Mouse (Mus musculus) myocyte (in vitro differentiated cells): ENCODE data around the gene Aurkaip1. TPM values are rescaled to one million over a fixed set of nuclear protein-coding genes. Genes with fewer than 3 reads are reported as not detected.

Experiments
- H3K27me3 ChIP-seq: one replicate; pipeline ENCODE4 v1.6.1; 2011; ENCODE audit not compliant: control insufficient read depth, insufficient read depth, insufficient read length
- H3K36me3 ChIP-seq: one replicate; pipeline ENCODE4 v1.6.1; 2011; ENCODE audit not compliant: control insufficient read depth, insufficient read depth
- H3K4me2 ChIP-seq: one replicate; pipeline ENCODE4 v1.6.1; 2011; ENCODE audit warnings: low read depth, control low read depth
- H3K4me3 ChIP-seq: one replicate; pipeline ENCODE4 v1.5.1; 2011; ENCODE audit warnings: mild to moderate bottlenecking, control low read depth, moderate library complexity
- H3K79me2 ChIP-seq: one replicate; pipeline ENCODE4 v1.6.1; 2011; ENCODE audit not compliant: control insufficient read depth, insufficient read depth
- H3ac ChIP-seq: one replicate; pipeline ENCODE4 v1.6.1; 2011; ENCODE audit not compliant: control insufficient read depth, insufficient read length
- CEBPB ChIP-seq: IDR thresholded peaks from 2 replicates; pipeline ENCODE4 v1.6.1; 2011; ENCODE audit warnings: mild to moderate bottlenecking, moderate library complexity; ENCODE audit not compliant: poor library complexity, insufficient read depth, severe bottlenecking
- E2F4 ChIP-seq: IDR thresholded peaks from one replicate; pipeline ENCODE4 v1.6.1; 2011; ENCODE audit warnings: mild to moderate bottlenecking, control low read depth, moderate library complexity; ENCODE audit not compliant: insufficient read depth
- MAX ChIP-seq: IDR thresholded peaks from one replicate; pipeline ENCODE4 v1.6.1; 2011; ENCODE audit warnings: low read depth, mild to moderate bottlenecking, control low read depth
- MYOD1 ChIP-seq, 3 experiments: IDR thresholded peaks; one replicate each; pipeline ENCODE4 v1.6.1; 2011; ENCODE audit warnings: control low read depth in 2 of 3, low read depth in 2 of 3, mild to moderate bottlenecking in 2 of 3, moderate library complexity in 1 of 3; ENCODE audit not compliant: insufficient read length in 2 of 3, control insufficient read depth in 1 of 3
- MYOG ChIP-seq, 3 experiments: IDR thresholded peaks; one replicate each; pipeline ENCODE4 v1.6.1; 2011; ENCODE audit warnings: control low read depth in 2 of 3, low read depth in 2 of 3, mild to moderate bottlenecking in 2 of 3; ENCODE audit not compliant: insufficient read length in 2 of 3, control insufficient read depth in 1 of 3, insufficient read depth in 1 of 3
- POLR2A ChIP-seq: IDR thresholded peaks from one replicate; pipeline ENCODE4 v1.6.1; 2011; ENCODE audit warnings: low read depth, mild to moderate bottlenecking, control low read depth, moderate library complexity; ENCODE audit not compliant: insufficient read length
- POLR2AphosphoS2 ChIP-seq: IDR thresholded peaks from one replicate; pipeline ENCODE4 v1.6.1; 2011; ENCODE audit warnings: low read depth, control low read depth; ENCODE audit not compliant: insufficient read length
- REST ChIP-seq: IDR thresholded peaks from one replicate; pipeline ENCODE4 v1.6.1; 2011; ENCODE audit warnings: mild to moderate bottlenecking, control low read depth, moderate library complexity; ENCODE audit not compliant: insufficient read depth, insufficient read length
- SRF ChIP-seq: IDR thresholded peaks from one replicate; pipeline ENCODE4 v1.6.1; 2011; ENCODE audit warnings: low read depth; ENCODE audit not compliant: control insufficient read depth, insufficient read length
- TCF12 ChIP-seq: IDR thresholded peaks from one replicate; pipeline ENCODE4 v1.6.1; 2011; ENCODE audit warnings: mild to moderate bottlenecking, control low read depth; ENCODE audit not compliant: poor library complexity, insufficient read depth, severe bottlenecking
- TCF3 ChIP-seq: IDR thresholded peaks from one replicate; pipeline ENCODE4 v1.6.1; 2011; ENCODE audit warnings: low read depth, control low read depth; ENCODE audit not compliant: insufficient read length
- USF1 ChIP-seq: IDR thresholded peaks from one replicate; pipeline ENCODE4 v1.6.1; 2011; ENCODE audit warnings: low read depth, mild to moderate bottlenecking, control low read depth, moderate library complexity
- polyA plus RNA-seq: library from polyadenylated mRNA; unstranded; fragments of >200 nt; fragmentation: generic; extraction: Trizol; gene quantifications from one replicate; pipeline ENCODE4 v1.2.1, GENCODE M21; 2012; ENCODE audit warnings: missing spikeins

The Aurkaip1 gene
- polyA plus RNA-seq, 1 experiment, result 152 TPM

DNA sequence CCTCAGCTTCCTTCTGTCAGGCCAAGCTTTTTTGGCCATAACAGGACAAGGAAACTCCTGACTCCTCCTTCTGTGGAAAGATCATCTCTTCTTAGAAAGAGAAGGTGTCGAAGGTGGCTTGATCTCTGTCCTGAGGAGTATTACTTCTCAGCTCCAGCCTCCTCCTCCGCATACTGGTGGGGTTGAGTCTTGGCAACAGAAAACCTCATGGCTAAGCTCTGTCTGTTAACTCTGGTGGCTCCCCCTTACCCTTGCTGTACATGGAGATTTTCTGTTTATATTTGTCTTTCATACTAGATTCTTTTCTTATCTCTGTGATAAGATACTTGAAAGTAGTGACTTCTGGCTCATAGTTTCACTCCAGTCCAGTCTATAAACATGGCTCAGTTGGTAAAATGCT, 37.3 kb upstream of the Aurkaip1 start:
- Histone ChIP-seq H3K79me2 (no peaks in the 10 kb centered on the region), H3K36me3 (no peaks in the 10 kb centered on the region), H3K4me3 (no peak overlapping the region), H3ac (no peak overlapping the region), H3K27me3 (peaks cover 15% of the 10 kb centered on the region), H3K4me2 (no peak overlapping the region)
- no peak for TF ChIP-seq MAX
- TF ChIP-seq USF1, result no peak
- no peak for TF ChIP-seq REST
- TF ChIP-seq POLR2AphosphoS2, result no peak
- no peak for TF ChIP-seq MYOD1 (IDR thresholded peaks at IDR 0.05; ENCODE audit: control insufficient read depth in 1 of 3, insufficient read length in 2 of 3, low read depth in 2 of 3)
- TF ChIP-seq MYOG (IDR thresholded peaks at IDR 0.05; ENCODE audit: control insufficient read depth in 1 of 3, insufficient read depth in 1 of 3, insufficient read length in 2 of 3, low read depth in 2 of 3), result no peak
- no peak for TF ChIP-seq E2F4
- no peak for TF ChIP-seq SRF
- TF ChIP-seq POLR2A, result no peak
- TF ChIP-seq TCF3, result no peak
- TF ChIP-seq CEBPB, result no peak

DNA sequence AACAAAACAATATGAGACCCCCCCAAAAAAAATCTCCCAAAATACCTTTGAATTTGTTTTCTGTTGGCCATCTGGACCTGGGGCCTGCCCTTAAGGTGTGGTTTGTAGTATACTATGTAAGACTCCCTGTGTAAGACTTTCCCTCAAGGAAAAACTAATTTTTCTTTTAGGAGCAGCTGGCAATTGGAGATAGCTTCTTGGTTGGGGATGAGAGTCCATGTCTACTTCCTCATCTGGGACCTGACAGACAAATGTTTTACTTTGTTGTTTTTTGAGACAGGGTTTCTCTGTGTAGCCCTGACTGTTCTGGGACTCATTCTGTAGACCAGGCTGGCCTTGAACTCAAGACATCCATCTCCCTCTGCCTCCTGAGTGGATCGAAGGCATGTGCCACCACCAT, 29.0 kb upstream of the Aurkaip1 start:
- TF ChIP-seq MYOD1 (IDR thresholded peaks at IDR 0.05; ENCODE audit: control insufficient read depth in 1 of 3, insufficient read length in 2 of 3, low read depth in 2 of 3), result no peak
- no peak for TF ChIP-seq TCF12
- no peak for TF ChIP-seq MAX
- no peak for TF ChIP-seq TCF3
- TF ChIP-seq POLR2AphosphoS2, result no peak
- TF ChIP-seq CEBPB, result no peak
- no peak for TF ChIP-seq MYOG (IDR thresholded peaks at IDR 0.05; ENCODE audit: control insufficient read depth in 1 of 3, insufficient read depth in 1 of 3, insufficient read length in 2 of 3, low read depth in 2 of 3)
- TF ChIP-seq E2F4, result no peak
- no peak for TF ChIP-seq POLR2A
- no peak for TF ChIP-seq SRF
- TF ChIP-seq REST, result no peak
- TF ChIP-seq USF1, result no peak
- Histone ChIP-seq H3K79me2 (peaks cover 24% of the 10 kb centered on the region), H3K4me3 (no peak overlapping the region), H3K27me3 (no peaks in the 10 kb centered on the region), H3ac (no peak overlapping the region), H3K4me2 (no peak overlapping the region), H3K36me3 (peaks cover 9% of the 10 kb centered on the region)

DNA sequence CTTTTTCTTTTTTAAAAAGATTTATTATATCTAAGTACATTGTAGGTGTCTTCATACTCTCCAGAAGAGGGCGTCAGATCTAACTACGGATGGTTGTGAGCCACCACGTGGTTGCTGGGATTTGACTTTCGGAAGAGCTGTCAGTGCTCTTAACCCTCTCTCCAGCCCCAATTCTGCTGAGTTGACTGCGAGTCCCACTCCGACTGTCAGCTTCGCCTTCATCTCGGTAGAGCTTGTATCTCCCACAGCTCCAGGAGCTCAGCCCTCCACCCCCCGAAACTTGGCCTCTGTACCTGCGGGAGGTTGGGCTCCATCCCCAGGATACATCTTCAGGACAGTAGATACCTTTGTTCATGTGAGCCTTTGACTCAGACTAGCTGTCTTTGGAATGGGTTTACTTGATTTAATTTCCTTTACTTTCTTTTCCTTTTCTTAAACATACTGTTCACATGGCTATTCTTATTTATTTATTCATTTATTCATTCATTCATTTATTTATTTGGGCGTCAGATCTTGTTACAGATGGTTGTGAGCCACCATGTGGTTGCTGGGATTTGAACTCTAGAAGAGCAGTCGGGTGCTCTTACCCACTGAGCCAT, 28.2 kb upstream of the Aurkaip1 start, which contains the start of gene Mrpl20:
TSS of gene Mrpl20 (plus strand) at position 138 of the 599 bp plus-strand sequence.
- peaks cover 11% of the 10 kb centered on the region for H3K36me3 ChIP-seq
- peak within 1 kb of the TSS; percentile 5 for H3ac ChIP-seq
- peaks cover 24% of the 10 kb centered on the region for H3K79me2 ChIP-seq
- peak within 1 kb of the TSS; percentile 88 for H3K4me3 ChIP-seq
- H3K4me2 ChIP-seq, result peak within 1 kb of the TSS; percentile 96
- H3K27me3 ChIP-seq, result no peaks in the 10 kb centered on the region
- TF ChIP-seq MAX (no peak), MYOD1 (IDR thresholded peaks at IDR 0.05; ENCODE audit: control insufficient read depth in 1 of 3, insufficient read length in 2 of 3, low read depth in 2 of 3) (no peak), CEBPB (no peak), E2F4 (no peak), POLR2AphosphoS2 (no peak), REST (no peak), POLR2A (no peak), SRF (no peak), MYOG (IDR thresholded peaks at IDR 0.05; ENCODE audit: control insufficient read depth in 1 of 3, insufficient read depth in 1 of 3, insufficient read length in 2 of 3, low read depth in 2 of 3) (no peak), USF1 (no peak), TCF12 (no peak), TCF3 (no peak)

DNA sequence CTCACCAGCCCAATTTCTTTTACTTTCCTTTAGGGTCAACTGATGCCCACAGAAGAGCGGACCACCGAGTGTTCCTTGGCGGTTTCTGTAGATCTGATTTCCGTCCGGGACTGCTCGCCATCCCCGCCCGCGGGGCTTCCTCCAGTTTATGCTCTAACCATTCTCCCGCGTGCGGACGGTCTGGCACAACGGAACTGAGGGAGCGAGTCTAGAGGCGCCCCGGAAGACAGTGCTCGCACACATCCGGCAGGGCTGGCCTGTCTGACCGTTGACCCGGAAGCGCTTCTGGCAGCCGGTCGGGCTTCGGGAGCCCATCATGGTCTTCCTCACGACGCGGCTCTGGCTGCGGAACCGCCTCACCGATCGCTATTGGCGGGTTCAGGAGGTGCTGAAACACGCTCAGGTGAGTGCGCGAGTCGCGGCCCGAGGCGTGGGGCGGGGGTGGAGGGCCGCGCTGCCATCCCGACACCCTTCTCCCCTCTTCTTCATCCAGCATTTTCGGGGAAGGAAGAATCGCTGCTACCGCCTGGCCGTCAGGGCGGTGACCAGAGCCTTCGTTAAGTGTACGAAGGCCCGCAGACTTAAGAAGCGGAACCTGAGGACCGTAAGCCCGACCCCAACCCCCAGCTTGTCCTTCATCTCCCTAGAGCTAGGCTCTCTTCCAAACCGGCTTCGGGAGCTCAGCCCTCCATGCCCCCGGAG, 27.6 kb upstream of the Aurkaip1 start:
- TF ChIP-seq POLR2AphosphoS2 (peak; percentile 72), POLR2A (peak; percentile 61), MAX (no peak), SRF (no peak), REST (no peak), TCF12 (no peak), MYOG (IDR thresholded peaks at IDR 0.05; ENCODE audit: control insufficient read depth in 1 of 3, insufficient read depth in 1 of 3, insufficient read length in 2 of 3, low read depth in 2 of 3) (peak in 1 of 3 experiments; percentile 28), TCF3 (no peak)
- no peaks in the 10 kb centered on the region for H3K27me3 ChIP-seq
- peaks cover 24% of the 10 kb centered on the region for H3K79me2 ChIP-seq
- peak overlapping the region; percentile 88 for H3K4me3 ChIP-seq
- H3ac ChIP-seq, result peak overlapping the region; percentile 5
- H3K36me3 ChIP-seq, result peaks cover 17% of the 10 kb centered on the region
- H3K4me2 ChIP-seq, result peak overlapping the region; percentile 96
